Mouse (Mus musculus) brain, embryonic 14.5 days (tissue): ENCODE data around the gene Lims1.

ENCODE experiments used
- CTCF ChIP-seq: fragments of 200-500 bp; IDR thresholded peaks from 2 replicates; pipeline ENCODE4 v1.5.1; 2012; ENCODE audit warnings: inconsistent platforms, mild to moderate bottlenecking, moderate library complexity, borderline replicate concordance; ENCODE audit not compliant: insufficient read depth, insufficient read length; ENCODE audit errors: extremely low read depth
- POLR2A ChIP-seq: fragments of 200-500 bp; IDR thresholded peaks from 2 replicates; pipeline ENCODE4 v1.6.1; 2012; ENCODE audit warnings: mild to moderate bottlenecking, inconsistent platforms, borderline replicate concordance; ENCODE audit not compliant: poor library complexity, insufficient read depth, insufficient read length, severe bottlenecking; ENCODE audit errors: extremely low read depth

DNA sequence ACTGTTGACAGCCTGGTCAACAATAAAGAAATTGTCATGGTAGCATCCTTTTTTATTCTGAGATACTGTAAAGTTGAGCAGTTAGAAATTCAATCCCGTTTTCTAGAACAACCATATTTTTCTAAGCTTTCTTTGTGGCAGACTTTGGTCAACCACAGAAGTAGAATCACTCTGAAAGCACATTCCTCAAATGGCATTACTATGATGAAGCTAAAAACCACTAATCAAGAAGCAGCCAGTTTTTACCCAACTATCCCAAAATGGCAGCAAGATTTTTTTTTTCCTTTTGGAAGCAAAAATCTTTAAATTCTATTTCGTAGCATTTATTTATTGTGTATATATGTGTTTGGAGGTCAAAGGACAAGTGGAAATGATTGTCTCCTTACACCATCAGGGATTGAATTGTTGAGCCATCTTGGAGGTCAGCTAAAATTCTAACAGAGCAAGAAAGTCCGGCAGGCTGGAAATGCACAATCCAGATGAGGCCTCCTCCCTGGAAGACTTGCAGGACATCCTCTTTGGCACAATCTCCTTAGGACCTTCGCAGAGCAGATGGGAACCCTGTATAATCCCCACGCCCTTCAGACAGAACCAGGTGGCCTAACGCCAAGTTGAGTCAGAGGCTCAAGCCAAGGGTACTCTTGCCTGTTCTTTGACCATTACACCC is 772 bp upstream of the Lims1 start:
- TF ChIP-seq CTCF (no peak), POLR2A (no peak)
